Mouse (Mus musculus) brain, embryonic 14.5 days (tissue): ENCODE measurements around the gene Sf3a1.

ENCODE experiments used
- CTCF ChIP-seq: fragments of 200-500 bp; IDR thresholded peaks from 2 replicates; pipeline ENCODE4 v1.5.1; 2012; ENCODE audit warnings: inconsistent platforms, mild to moderate bottlenecking, moderate library complexity, borderline replicate concordance; ENCODE audit not compliant: insufficient read depth, insufficient read length; ENCODE audit errors: extremely low read depth
- POLR2A ChIP-seq: fragments of 200-500 bp; IDR thresholded peaks from 2 replicates; pipeline ENCODE4 v1.6.1; 2012; ENCODE audit warnings: mild to moderate bottlenecking, inconsistent platforms, borderline replicate concordance; ENCODE audit not compliant: poor library complexity, insufficient read depth, insufficient read length, severe bottlenecking; ENCODE audit errors: extremely low read depth

DNA sequence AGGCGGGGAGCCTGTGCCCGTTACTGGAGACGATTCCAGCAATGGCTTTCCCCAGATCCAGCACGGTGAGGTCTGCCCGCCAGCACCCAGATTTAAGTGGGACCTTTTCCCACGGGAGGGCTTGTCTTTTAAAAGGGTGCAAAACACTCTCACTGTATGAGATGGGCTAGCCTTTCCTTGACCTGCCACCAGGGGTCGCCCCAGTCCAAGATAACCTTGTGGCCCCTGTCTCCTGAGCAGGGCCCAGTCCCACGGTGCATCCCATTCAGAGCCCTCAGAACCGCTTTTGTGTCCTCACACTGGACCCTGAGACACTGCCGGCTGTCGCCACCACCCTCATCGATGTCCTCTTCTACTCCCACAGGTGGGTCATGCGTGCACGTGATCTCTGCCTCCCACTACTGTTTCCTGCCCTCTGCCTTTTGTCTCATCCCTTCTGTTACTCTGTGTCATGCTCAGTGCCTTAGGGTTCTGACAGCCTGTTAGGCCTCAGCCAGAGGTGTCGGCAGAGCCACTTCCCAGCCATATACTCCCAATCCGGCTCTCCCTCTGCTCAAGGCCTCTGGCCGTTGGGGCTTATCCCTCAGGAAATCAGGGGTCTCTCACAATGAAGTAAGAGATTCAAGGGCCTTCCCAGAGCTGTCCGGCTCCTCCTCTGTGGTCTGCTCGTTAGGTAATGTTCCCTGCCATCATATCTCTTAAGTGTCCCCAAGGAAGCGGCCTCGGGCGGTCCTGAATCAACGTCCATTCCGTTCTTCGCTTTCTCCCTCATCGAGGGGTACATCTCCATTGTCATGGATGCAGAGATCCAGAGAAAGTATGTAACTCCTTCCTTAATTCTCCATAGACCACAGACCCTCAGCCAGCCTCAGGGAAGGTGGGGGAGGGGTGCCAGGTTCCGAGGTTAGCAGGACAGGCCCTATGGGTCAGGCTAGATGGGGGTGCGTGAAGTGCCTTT, 60.6 kb downstream of the Sf3a1 start:
- peak; percentile 80 for TF ChIP-seq CTCF
- TF ChIP-seq POLR2A: no peak
